Mouse (Mus musculus) thymus, postnatal 14 days (tissue): ENCODE results near the gene Pros1.

ENCODE experiments used
- DNase-seq: peaks from one replicate; pipeline ENCODE4 v3.0.0; 2021

The Pros1 gene

GRCm38 (mm10) chr16:62861455-62861854, 7.3 kb downstream of the Pros1 start:
- DNase-seq: no peak

GRCm38 (mm10) chr16:62872688-62873117, 18.6 kb downstream of the Pros1 start:
- no peak for DNase-seq

- DNase-seq: no peak
Measured at GRCm38 (mm10) chr16:62873180-62873579, 19.1 kb downstream of the Pros1 start.

GRCm38 (mm10) chr16:62874065-62874464, 20.0 kb downstream of the Pros1 start:
- no peak for DNase-seq

- no peak for DNase-seq
Measured at GRCm38 (mm10) chr16:62895824-62896223, 41.7 kb downstream of the Pros1 start.

- no peak for DNase-seq
Measured at GRCm38 (mm10) chr16:62911364-62911763, 57.3 kb downstream of the Pros1 start.

- DNase-seq: no peak
Measured at GRCm38 (mm10) chr16:62912246-62912645, 58.1 kb downstream of the Pros1 start.

- DNase-seq: no peak
Measured at GRCm38 (mm10) chr16:62915530-62915929, 61.4 kb downstream of the Pros1 start.

GRCm38 (mm10) chr16:62922245-62922644, 68.1 kb downstream of the Pros1 start:
- no peak for DNase-seq

GRCm38 (mm10) chr16:62931341-62931740, 77.2 kb downstream of the Pros1 start:
- no peak for DNase-seq

- no peak for DNase-seq
Measured at GRCm38 (mm10) chr16:62936316-62936715, 82.2 kb downstream of the Pros1 start.

GRCm38 (mm10) chr16:62940388-62941003, 86.4 kb downstream of the Pros1 start:
- DNase-seq: peak; percentile 61

GRCm38 (mm10) chr16:62941763-62942162, 87.7 kb downstream of the Pros1 start:
- no peak for DNase-seq

GRCm38 (mm10) chr16:62942418-62943410, 88.6 kb downstream of the Pros1 start:
- no peak for DNase-seq

- no peak for DNase-seq
Measured at GRCm38 (mm10) chr16:62958485-62958884, 104.4 kb downstream of the Pros1 start.

GRCm38 (mm10) chr16:62964361-62964763, 110.3 kb downstream of the Pros1 start:
- no peak for DNase-seq

- no peak for DNase-seq
Measured at GRCm38 (mm10) chr16:62971673-62972332, 117.7 kb downstream of the Pros1 start.

GRCm38 (mm10) chr16:62974926-62975325, 120.8 kb downstream of the Pros1 start:
- no peak for DNase-seq
